ENCODE assay signal across 8 mouse cellular contexts in genomic region chr1:139080517-139081386, GRCm38 (mm10).
DNase-seq lines count a peak whose midpoint lies in the region; ATAC-seq lines count a peak whose summit lies in the region.

No protein-coding gene starts in this region.

- peaks cover 3% of the 10 kb centered on the region; the same call in 1 of the 2 replicates for H3K4me1 ChIP-seq in midbrain, embryonic 10.5 days

- no peaks in the 10 kb centered on the region for H3K9me3 ChIP-seq in midbrain, embryonic 10.5 days (replicated peaks)

- ATAC-seq in activated CD4-positive, CD25-positive, alpha-beta regulatory T cell, adult 4 months: no peak

- H3K36me3 ChIP-seq in midbrain, embryonic 10.5 days: no peaks in the 10 kb centered on the region

- H3K27ac ChIP-seq in midbrain, embryonic 10.5 days (replicated peaks): no peak overlapping the region

- no peak overlapping the region for H3K4me3 ChIP-seq in midbrain, embryonic 10.5 days

- WGBS in midbrain, embryonic 10.5 days: 84% methylated on average over 16 of the region's 16 CpGs

- H3K27me3 ChIP-seq in midbrain, embryonic 10.5 days (ENCODE audit: low read depth, poor library complexity, severe bottlenecking): no peaks in the 10 kb centered on the region

- peak; percentile 41 for DNase-seq in embryo, embryonic 11 days
- no peak for DNase-seq in embryo, embryonic 9.5 days (ENCODE audit: extremely low spot score)
- peak; percentile 6 for DNase-seq in adrenal gland, postnatal 25 days
- DNase-seq in gastrocnemius, postnatal 10 days: peak; percentile 36
- peak; percentile 17 for DNase-seq in midbrain, embryonic 10.5 days (ENCODE audit: low spot score)
- no peak for DNase-seq in urinary bladder, adult 2 months (ENCODE audit: low spot score)
- DNase-seq in kidney, postnatal 36 days: no peak

Comparison
In these comparisons a context has a peak if more than half of its experiments do, and no peak if none do; other contexts are left out.
1. DNase-seq: peak in embryo, embryonic 11 days (single experiment), adrenal gland, postnatal 25 days (single experiment), gastrocnemius, postnatal 10 days (single experiment) and midbrain, embryonic 10.5 days (single experiment); none in embryo, embryonic 9.5 days (single experiment), urinary bladder, adult 2 months (single experiment) and kidney, postnatal 36 days (0 of 2).